Comparison of ENCODE assay signal across 20 mouse cellular contexts in genomic region chr1:97667288-97667687, GRCm38 (mm10).
"Had no signal": no experiment of that assay in that cellular context is flagged by ENCODE, and none has a peak within 500 bp of the region (broad histone marks: within the 10 kb centered on the region; RNA-seq: fewer than 3 reads in every experiment).

No protein-coding gene starts in this region.

- H3K27ac ChIP-seq: liver, embryonic 15.5 days; lung, embryonic 15.5 days; macrophage; midbrain, embryonic 12.5 days; neural tube, embryonic 13.5 days; neural tube, embryonic 15.5 days; stomach, embryonic 15.5 days; stomach, postnatal 0 days had no signal

- H3K36me3 ChIP-seq: liver, embryonic 15.5 days; lung, embryonic 15.5 days; midbrain, embryonic 12.5 days; neural tube, embryonic 13.5 days; neural tube, embryonic 15.5 days; stomach, embryonic 15.5 days had no signal

- ATAC-seq: liver, postnatal 0 days; lung, postnatal 0 days; midbrain, embryonic 16.5 days had no signal

- H3K4me1 ChIP-seq: stomach, embryonic 15.5 days had no signal

- H3K9me3 ChIP-seq: liver, embryonic 15.5 days; lung, embryonic 15.5 days; midbrain, embryonic 12.5 days; neural tube, embryonic 13.5 days; neural tube, embryonic 15.5 days; stomach, embryonic 15.5 days had no signal

- H3K9ac ChIP-seq: liver, embryonic 15.5 days; liver, postnatal 0 days; lung, embryonic 15.5 days; midbrain, embryonic 12.5 days; neural tube, embryonic 13.5 days; neural tube, embryonic 15.5 days; stomach, embryonic 15.5 days had no signal

- H3K4me2 ChIP-seq: liver, embryonic 15.5 days; lung, embryonic 15.5 days; midbrain, embryonic 12.5 days; neural tube, embryonic 13.5 days; neural tube, embryonic 15.5 days; stomach, embryonic 15.5 days had no signal

- H3K4me3 ChIP-seq: liver, embryonic 15.5 days; lung, embryonic 15.5 days; midbrain, embryonic 12.5 days; myocyte; neural tube, embryonic 13.5 days; neural tube, embryonic 15.5 days; stomach, embryonic 15.5 days had no signal

- H3K27me3 ChIP-seq: lung, embryonic 15.5 days; midbrain, embryonic 12.5 days; neural tube, embryonic 13.5 days; neural tube, embryonic 15.5 days; stomach, embryonic 15.5 days had no signal

- DNase-seq: liver, postnatal 0 days; lung, adult 2 months; lung, postnatal 14 days; lung, postnatal 36 days; midbrain, embryonic 14.5 days; right cerebral cortex, postnatal 14 days; thymus, adult 2 months; thymus, postnatal 25 days; thymus, postnatal 4 days had no signal
